Mouse (Mus musculus): ENCODE measurements around the gene C8b. TPM values are rescaled to one million over a fixed set of nuclear protein-coding genes. Genes with fewer than 3 reads are reported as not detected.

The C8b gene
- polyA plus RNA-seq, 1 experiment from 2014 or later, result not detected

DNA sequence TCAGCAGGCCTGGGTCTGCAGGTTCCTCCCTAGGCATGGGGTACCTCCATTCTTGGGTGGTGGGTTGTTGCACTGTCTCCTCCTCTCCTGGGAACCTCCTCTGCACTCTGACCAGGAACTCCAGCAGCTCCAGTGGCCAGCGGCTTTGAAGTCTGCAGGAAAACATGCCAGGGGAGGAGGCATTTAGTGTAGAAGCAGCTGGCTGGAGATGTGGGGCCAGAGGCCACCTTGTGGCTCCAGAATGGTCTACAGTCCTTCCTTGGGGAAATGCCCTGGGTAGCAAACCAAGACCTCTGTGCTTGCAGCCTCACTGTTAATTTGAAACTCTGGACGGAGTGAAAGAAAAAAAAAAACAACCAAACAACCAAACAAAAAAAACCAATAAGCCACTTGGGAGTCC is 51.4 kb downstream of the C8b start:
- DNase-seq (ENCODE audit: low spot score) (no peak), ATAC-seq (ENCODE audit: low read depth) (no peak)
- Histone ChIP-seq H3K9me3 (ENCODE audit: control insufficient read depth, low read length) (no peaks in the 10 kb centered on the region), H3K4me1 (ENCODE audit: control insufficient read depth, insufficient read depth, low read length) (no peaks in the 10 kb centered on the region), H3K27me3 (replicated peaks; ENCODE audit: control insufficient read depth, insufficient read depth, low read length) (no peaks in the 10 kb centered on the region), H3K9ac (ENCODE audit: low read depth, low read length) (no peak overlapping the region), H3K4me2 (ENCODE audit: low read depth, low read length) (no peak overlapping the region), H3K36me3 (ENCODE audit: control insufficient read depth, insufficient read depth, low read length) (no peaks in the 10 kb centered on the region), H3K27ac (replicated peaks; ENCODE audit: low read depth, low read length) (no peak overlapping the region), H3K4me3 (ENCODE audit: low read depth, low read length) (no peak overlapping the region)
- WGBS, result 45% methylated on average over 2 of the region's 2 CpGs

DNA sequence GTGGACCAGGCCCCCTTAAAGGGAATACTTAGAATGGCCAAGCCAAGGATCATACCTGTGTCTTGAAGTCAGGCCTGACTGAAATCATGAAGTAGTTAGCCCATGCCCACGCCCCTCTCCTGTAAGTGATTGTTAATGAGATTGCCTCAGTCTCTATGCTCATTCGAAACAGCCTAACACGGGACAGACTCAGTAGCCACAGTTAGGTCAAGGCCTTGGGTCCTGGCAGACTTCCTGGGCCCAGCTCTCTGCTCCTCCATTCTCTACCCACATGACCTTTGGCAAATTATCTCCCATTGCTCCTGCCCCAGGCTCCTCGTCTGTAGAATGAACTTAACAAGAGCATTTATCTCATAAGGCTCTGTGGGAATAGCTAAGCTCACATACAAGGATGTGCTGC is 52.9 kb downstream of the C8b start:
- no peak overlapping the region for H3K9ac ChIP-seq (ENCODE audit: low read depth, low read length)
- DNase-seq (ENCODE audit: low spot score) (no peak), ATAC-seq (ENCODE audit: low read depth) (no peak)
- WGBS, result 47% methylated on average over 4 of the region's 4 CpGs
- no peak overlapping the region for H3K4me3 ChIP-seq (ENCODE audit: low read depth, low read length)
- no peaks in the 10 kb centered on the region for H3K36me3 ChIP-seq (ENCODE audit: control insufficient read depth, insufficient read depth, low read length)
- no peaks in the 10 kb centered on the region for H3K27me3 ChIP-seq (replicated peaks; ENCODE audit: control insufficient read depth, insufficient read depth, low read length)
- H3K9me3 ChIP-seq (ENCODE audit: control insufficient read depth, low read length), result no peaks in the 10 kb centered on the region
- no peak overlapping the region for H3K27ac ChIP-seq (replicated peaks; ENCODE audit: low read depth, low read length)
- H3K4me1 ChIP-seq (ENCODE audit: control insufficient read depth, insufficient read depth, low read length), result no peaks in the 10 kb centered on the region
- no peak overlapping the region for H3K4me2 ChIP-seq (ENCODE audit: low read depth, low read length)

DNA sequence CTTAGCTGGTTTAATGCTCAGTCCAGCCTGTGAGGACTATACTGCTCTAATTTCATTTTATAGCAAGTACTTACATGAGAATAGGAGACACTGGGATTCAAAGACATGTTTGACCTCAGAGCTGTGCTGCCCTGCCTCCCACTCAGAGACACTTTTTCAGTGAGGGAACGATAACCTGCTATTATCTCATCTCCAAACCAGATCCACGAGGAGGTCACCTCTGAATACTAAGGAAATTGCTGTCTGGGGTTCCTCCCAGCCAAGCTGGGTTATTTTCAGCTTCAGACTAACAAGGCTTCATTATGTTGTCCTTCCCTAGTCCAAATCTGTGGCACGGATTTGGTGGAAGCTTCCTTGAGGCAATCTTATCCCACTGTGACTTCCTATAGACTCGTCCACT is 53.8 kb downstream of the C8b start:
- no peaks in the 10 kb centered on the region for H3K27me3 ChIP-seq (replicated peaks; ENCODE audit: control insufficient read depth, insufficient read depth, low read length)
- H3K4me3 ChIP-seq (ENCODE audit: low read depth, low read length), result no peak overlapping the region
- no peak for DNase-seq (ENCODE audit: low spot score)
- H3K4me1 ChIP-seq (ENCODE audit: control insufficient read depth, insufficient read depth, low read length), result no peaks in the 10 kb centered on the region
- no peaks in the 10 kb centered on the region for H3K9me3 ChIP-seq (ENCODE audit: control insufficient read depth, low read length)
- no peak overlapping the region for H3K27ac ChIP-seq (replicated peaks; ENCODE audit: low read depth, low read length)
- H3K4me2 ChIP-seq (ENCODE audit: low read depth, low read length), result no peak overlapping the region
- 28% methylated on average over 4 of the region's 4 CpGs for WGBS
- H3K36me3 ChIP-seq (ENCODE audit: control insufficient read depth, insufficient read depth, low read length), result no peaks in the 10 kb centered on the region
- H3K9ac ChIP-seq (ENCODE audit: low read depth, low read length), result no peak overlapping the region
- ATAC-seq (ENCODE audit: low read depth), result no peak

DNA sequence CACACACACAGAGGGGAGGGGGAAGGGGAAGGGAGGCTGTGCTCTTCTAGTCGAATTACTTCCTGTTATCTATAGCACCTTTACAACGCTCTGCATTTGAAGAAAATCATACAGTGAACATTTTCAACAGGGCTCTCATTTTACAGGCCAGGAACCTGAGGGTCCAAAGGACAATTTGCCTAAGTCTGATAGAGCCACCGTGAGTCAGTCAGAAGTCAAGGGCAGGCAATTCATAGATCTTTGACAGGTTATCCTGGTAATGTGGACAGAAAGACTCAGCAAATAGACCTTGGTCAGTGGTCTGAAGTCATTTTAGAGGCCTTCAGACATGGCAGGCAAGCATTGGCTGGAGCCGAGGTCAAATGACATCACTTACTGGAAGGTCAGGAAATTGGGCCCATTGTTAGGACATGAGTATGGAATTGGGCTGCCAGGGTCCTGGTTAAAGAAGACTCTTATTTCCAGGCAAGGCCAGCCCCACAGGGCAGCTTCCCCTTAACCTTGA is 57.5 kb downstream of the C8b start:
- no peaks in the 10 kb centered on the region for H3K27me3 ChIP-seq (replicated peaks; ENCODE audit: control insufficient read depth, insufficient read depth, low read length)
- no peak overlapping the region for H3K9ac ChIP-seq (ENCODE audit: low read depth, low read length)
- no peaks in the 10 kb centered on the region for H3K36me3 ChIP-seq (ENCODE audit: control insufficient read depth, insufficient read depth, low read length)
- no peak for DNase-seq (ENCODE audit: low spot score)
- H3K4me3 ChIP-seq (ENCODE audit: low read depth, low read length), result no peak overlapping the region
- no peak overlapping the region for H3K4me2 ChIP-seq (ENCODE audit: low read depth, low read length)
- H3K27ac ChIP-seq (replicated peaks; ENCODE audit: low read depth, low read length), result no peak overlapping the region
- no peaks in the 10 kb centered on the region for H3K9me3 ChIP-seq (ENCODE audit: control insufficient read depth, low read length)
- no peak for ATAC-seq (ENCODE audit: low read depth)
- H3K4me1 ChIP-seq (ENCODE audit: control insufficient read depth, insufficient read depth, low read length), result no peaks in the 10 kb centered on the region
- WGBS, result 68% methylated on average over 4 of the region's 4 CpGs

DNA sequence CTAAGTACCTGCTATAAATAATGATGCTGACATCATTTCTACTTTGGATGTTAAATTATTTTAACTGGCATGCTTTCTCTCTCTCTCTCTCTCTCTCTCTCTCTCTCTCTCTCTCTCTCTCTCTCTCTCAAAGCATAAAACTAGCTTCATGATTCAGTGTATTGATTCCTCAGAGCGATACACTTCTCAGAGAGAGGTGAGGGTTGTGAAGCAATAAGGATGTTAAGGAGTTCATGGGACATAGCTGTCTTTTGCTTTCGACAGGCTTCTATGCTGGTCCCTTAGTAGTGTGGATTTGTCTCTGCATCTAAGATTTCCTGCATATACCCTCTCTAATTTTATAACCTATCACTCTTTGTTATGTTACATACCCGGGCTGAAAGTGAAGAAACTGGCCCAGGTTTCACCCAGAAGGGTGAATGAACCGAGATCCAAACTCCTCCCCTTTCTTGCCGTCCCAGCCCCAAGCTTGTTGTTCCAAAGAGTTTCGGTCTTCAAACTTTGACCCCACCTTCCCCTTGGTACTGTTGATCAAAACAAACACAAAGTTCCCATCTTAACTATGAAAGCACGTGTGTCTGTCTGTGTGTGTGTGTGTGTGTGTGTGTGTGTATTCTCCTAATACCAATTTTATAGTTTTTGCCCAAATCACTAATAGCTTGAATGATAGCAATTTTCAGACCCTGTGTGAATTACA is 58.4 kb downstream of the C8b start:
- 64% methylated on average over 7 of the region's 7 CpGs for WGBS
- Histone ChIP-seq H3K36me3 (ENCODE audit: control insufficient read depth, insufficient read depth, low read length) (no peaks in the 10 kb centered on the region), H3K27ac (replicated peaks; ENCODE audit: low read depth, low read length) (no peak overlapping the region), H3K9me3 (ENCODE audit: control insufficient read depth, low read length) (no peaks in the 10 kb centered on the region), H3K9ac (ENCODE audit: low read depth, low read length) (no peak overlapping the region), H3K4me1 (ENCODE audit: control insufficient read depth, insufficient read depth, low read length) (no peaks in the 10 kb centered on the region), H3K27me3 (replicated peaks; ENCODE audit: control insufficient read depth, insufficient read depth, low read length) (no peaks in the 10 kb centered on the region), H3K4me3 (ENCODE audit: low read depth, low read length) (no peak overlapping the region), H3K4me2 (ENCODE audit: low read depth, low read length) (no peak overlapping the region)
- DNase-seq (ENCODE audit: low spot score) (no peak), ATAC-seq (ENCODE audit: low read depth) (no peak)

DNA sequence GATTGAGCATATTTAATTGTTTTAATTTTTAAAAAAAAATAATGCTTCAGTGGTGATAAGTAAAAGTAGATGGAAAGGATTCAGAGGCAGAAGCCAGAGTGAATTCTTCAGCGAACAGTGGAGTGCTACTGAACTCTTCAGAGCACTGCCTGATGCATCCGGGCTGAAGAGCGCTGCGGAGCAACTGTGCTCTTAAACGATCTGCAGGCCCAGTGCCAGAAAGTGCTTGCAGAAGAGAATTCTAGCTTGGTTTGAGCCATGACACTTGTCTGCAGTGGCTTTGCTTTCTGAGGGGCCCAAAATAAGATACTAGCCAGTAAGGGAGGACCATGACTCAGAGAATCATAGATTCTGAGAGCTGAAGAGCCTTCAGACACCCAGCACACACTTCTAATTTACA is 62.8 kb downstream of the C8b start:
- Histone ChIP-seq H3K4me1 (ENCODE audit: control insufficient read depth, insufficient read depth, low read length) (no peaks in the 10 kb centered on the region), H3K4me3 (ENCODE audit: low read depth, low read length) (no peak overlapping the region)
- WGBS, result 58% methylated on average over 5 of the region's 5 CpGs

DNA sequence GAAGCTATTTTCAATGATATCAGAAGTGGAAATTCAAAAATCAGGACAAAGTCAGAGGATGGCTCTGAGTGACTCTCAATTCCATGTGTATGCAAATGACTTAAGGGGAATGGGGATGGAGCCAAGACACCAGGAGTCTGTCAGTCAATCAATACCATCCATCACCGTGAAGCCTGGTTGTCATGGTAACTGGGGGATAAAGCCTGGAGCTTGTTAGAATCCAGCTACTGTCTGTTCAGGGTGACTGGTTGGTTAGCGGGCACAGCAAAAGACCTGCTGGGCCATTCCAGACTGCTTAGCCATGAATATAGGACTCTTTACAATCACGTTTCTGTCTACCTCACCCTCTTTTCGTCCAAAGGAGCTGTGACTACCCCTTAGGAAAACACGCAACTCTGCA is 69.0 kb downstream of the C8b start:
- Histone ChIP-seq H3K4me2 (ENCODE audit: low read depth, low read length) (no peak overlapping the region), H3K4me3 (ENCODE audit: low read depth, low read length) (no peak overlapping the region), H3K9me3 (ENCODE audit: control insufficient read depth, low read length) (no peaks in the 10 kb centered on the region), H3K36me3 (ENCODE audit: control insufficient read depth, insufficient read depth, low read length) (no peaks in the 10 kb centered on the region), H3K4me1 (ENCODE audit: control insufficient read depth, insufficient read depth, low read length) (no peaks in the 10 kb centered on the region), H3K27ac (replicated peaks; ENCODE audit: low read depth, low read length) (no peak overlapping the region), H3K9ac (ENCODE audit: low read depth, low read length) (no peak overlapping the region), H3K27me3 (replicated peaks; ENCODE audit: control insufficient read depth, insufficient read depth, low read length) (no peaks in the 10 kb centered on the region)
- no peak for ATAC-seq (ENCODE audit: low read depth)
- WGBS, result 38% methylated on average over 5 of the region's 5 CpGs
- DNase-seq (ENCODE audit: low spot score), result peak; percentile 9

More for the DNA sequence above, 62.8 kb downstream of the C8b start:
- Histone ChIP-seq H3K27ac (replicated peaks; ENCODE audit: low read depth, low read length) (no peak overlapping the region), H3K36me3 (ENCODE audit: control insufficient read depth, insufficient read depth, low read length) (no peaks in the 10 kb centered on the region), H3K27me3 (replicated peaks; ENCODE audit: control insufficient read depth, insufficient read depth, low read length) (no peaks in the 10 kb centered on the region), H3K9me3 (ENCODE audit: control insufficient read depth, low read length) (no peaks in the 10 kb centered on the region), H3K4me2 (ENCODE audit: low read depth, low read length) (no peak overlapping the region), H3K9ac (ENCODE audit: low read depth, low read length) (no peak overlapping the region)
- no peak for ATAC-seq (ENCODE audit: low read depth)
- DNase-seq (ENCODE audit: low spot score), result peak; percentile 55

DNA sequence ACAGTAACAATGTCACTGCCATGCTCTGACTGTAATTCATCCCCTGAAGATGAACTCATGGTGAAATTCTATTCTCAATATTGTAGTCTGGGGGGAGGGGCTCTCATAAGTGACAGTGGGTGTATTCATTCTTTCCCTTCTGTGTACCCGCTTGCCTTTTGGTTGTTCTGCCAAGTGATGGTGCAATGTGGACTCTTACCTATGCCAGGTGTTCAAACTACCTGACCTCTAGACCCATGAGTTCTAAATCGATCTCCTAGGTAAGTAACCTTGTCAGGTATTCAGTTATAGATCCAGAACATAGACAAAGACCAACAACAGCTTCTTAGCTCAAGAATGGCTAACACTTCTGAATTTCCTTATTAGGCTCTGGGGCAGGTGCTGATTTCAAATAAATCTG is 72.2 kb downstream of the C8b start:
- Histone ChIP-seq H3K4me2 (ENCODE audit: low read depth, low read length) (no peak overlapping the region), H3K36me3 (ENCODE audit: control insufficient read depth, insufficient read depth, low read length) (no peaks in the 10 kb centered on the region), H3K27me3 (replicated peaks; ENCODE audit: control insufficient read depth, insufficient read depth, low read length) (no peaks in the 10 kb centered on the region), H3K9me3 (ENCODE audit: control insufficient read depth, low read length) (no peaks in the 10 kb centered on the region), H3K4me3 (ENCODE audit: low read depth, low read length) (no peak overlapping the region), H3K9ac (ENCODE audit: low read depth, low read length) (no peak overlapping the region), H3K4me1 (ENCODE audit: control insufficient read depth, insufficient read depth, low read length) (no peaks in the 10 kb centered on the region), H3K27ac (replicated peaks; ENCODE audit: low read depth, low read length) (no peak overlapping the region)
- WGBS, result 80% methylated on average over 2 of the region's 2 CpGs
- ATAC-seq (ENCODE audit: low read depth) (no peak), DNase-seq (ENCODE audit: low spot score) (no peak)

DNA sequence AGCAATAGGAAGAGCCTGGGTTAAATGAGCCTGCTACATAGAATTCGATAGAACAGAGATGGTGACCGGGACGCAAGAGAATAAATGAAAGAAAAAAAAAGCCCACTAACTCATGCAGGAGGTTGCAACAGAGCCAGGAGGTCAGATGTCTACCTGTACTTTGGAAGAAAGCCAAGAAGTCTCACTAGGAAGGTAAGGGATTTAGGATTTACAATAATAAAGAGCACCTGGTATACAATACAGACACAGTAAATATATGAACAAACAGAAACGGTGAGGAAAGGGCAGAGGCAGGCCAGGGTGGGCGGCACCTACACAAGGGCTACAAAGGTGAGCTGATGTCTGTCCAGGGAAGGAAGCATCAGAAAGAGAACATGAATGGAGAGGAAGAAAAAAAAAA is 76.1 kb downstream of the C8b start:
- no peaks in the 10 kb centered on the region for H3K9me3 ChIP-seq (ENCODE audit: control insufficient read depth, low read length)
- no peak for DNase-seq (ENCODE audit: low spot score)
- H3K4me2 ChIP-seq (ENCODE audit: low read depth, low read length), result no peak overlapping the region
- H3K4me1 ChIP-seq (ENCODE audit: control insufficient read depth, insufficient read depth, low read length), result no peaks in the 10 kb centered on the region
- H3K36me3 ChIP-seq (ENCODE audit: control insufficient read depth, insufficient read depth, low read length), result no peaks in the 10 kb centered on the region
- ATAC-seq (ENCODE audit: low read depth), result no peak
- no peaks in the 10 kb centered on the region for H3K27me3 ChIP-seq (replicated peaks; ENCODE audit: control insufficient read depth, insufficient read depth, low read length)
- no peak overlapping the region for H3K9ac ChIP-seq (ENCODE audit: low read depth, low read length)
- H3K4me3 ChIP-seq (ENCODE audit: low read depth, low read length), result no peak overlapping the region
- 84% methylated on average over 5 of the region's 5 CpGs for WGBS
- H3K27ac ChIP-seq (replicated peaks; ENCODE audit: low read depth, low read length), result no peak overlapping the region
